Mouse (Mus musculus) lung, adult 2 months (tissue): ENCODE results near the gene Dennd5b. TPM values are rescaled to one million over a fixed set of nuclear protein-coding genes. Genes with fewer than 3 reads are reported as not detected.

ENCODE experiments used
- DNase-seq: peaks from one replicate; pipeline ENCODE4 v3.0.0; 2022
- H3K4me1 ChIP-seq: fragments of 200-500 bp; 2 replicates; pipeline ENCODE4 v1.6.1; 2011; ENCODE audit warnings: low read length; ENCODE audit not compliant: control insufficient read depth, insufficient read depth
- H3K4me3 ChIP-seq: fragments of 200-500 bp; replicated peaks from 2 replicates; pipeline ENCODE3; 2011; ENCODE audit warnings: low read depth, mild to moderate bottlenecking, control low read depth, low read length; ENCODE audit errors: extremely low read depth
- CTCF ChIP-seq: fragments of 200-500 bp; IDR thresholded peaks from 2 replicates; pipeline ENCODE4 v1.5.1; 2011; ENCODE audit warnings: mild to moderate bottlenecking, low read length, control low read depth; ENCODE audit not compliant: insufficient read depth
- POLR2A ChIP-seq: fragments of 200-500 bp; IDR thresholded peaks from 2 replicates; pipeline ENCODE4 v1.6.1; 2011; ENCODE audit warnings: low read depth, mild to moderate bottlenecking, control low read depth, low read length, borderline replicate concordance; ENCODE audit errors: extremely low read depth
- WGBS: fragments of 180-500 bp; shearing (Covaris S2); methylation state at CpG from one replicate; pipeline ENCODE4 v1.1.7; 2018; 5-methylcytosine and 5-hydroxymethylcytosine counted together
- polyA plus RNA-seq: library from polyadenylated mRNA; depleted of rRNA; stranded (reverse); fragments of >200 nt; gene quantifications from 2 replicates; pipeline ENCODE4 v1.2.3, GENCODE M21; 2012

Dennd5b gene
- polyA plus RNA-seq, 1 experiment = 4.8 TPM

- Histone ChIP-seq H3K4me3 (no peak overlapping the region), H3K4me1 (no peaks in the 10 kb centered on the region)
- WGBS = 85% methylated on average over 4 of the region's 4 CpGs
- DNase-seq = no peak
- TF ChIP-seq CTCF = no peak
- no peak for TF ChIP-seq POLR2A
These were observed 115.5 kb downstream of the Dennd5b start for GRCm38 (mm10) chr6:148986003-148986402.

- H3K4me3 ChIP-seq = no peak overlapping the region
- DNase-seq = no peak
- TF ChIP-seq CTCF (no peak), POLR2A (no peak)
- no peaks in the 10 kb centered on the region for H3K4me1 ChIP-seq
- 53% methylated on average over 3 of the region's 3 CpGs for WGBS
These were observed 121.0 kb downstream of the Dennd5b start for GRCm38 (mm10) chr6:148980495-148980894.

- WGBS = 94% methylated on average over 3 of the region's 3 CpGs
These were observed 126.4 kb downstream of the Dennd5b start for GRCm38 (mm10) chr6:148975096-148975495.

GRCm38 (mm10) chr6:148972891-148973290 lies 128.6 kb downstream of the Dennd5b start:
- H3K4me1 ChIP-seq = no peaks in the 10 kb centered on the region; the same call in 1 of the 2 replicates
- TF ChIP-seq CTCF (no peak), POLR2A (no peak)
- DNase-seq = no peak
- 83% methylated on average over 2 of the region's 2 CpGs for WGBS
- H3K4me3 ChIP-seq = no peak overlapping the region

More at GRCm38 (mm10) chr6:148975096-148975495, 126.4 kb downstream of the Dennd5b start:
- Histone ChIP-seq H3K4me1 (no peaks in the 10 kb centered on the region; the same call in 1 of the 2 replicates), H3K4me3 (no peak overlapping the region)
- DNase-seq = no peak
- TF ChIP-seq CTCF (no peak), POLR2A (no peak)

GRCm38 (mm10) chr6:148972059-148972848 lies 129.2 kb downstream of the Dennd5b start:
- 49% methylated on average over 9 of the region's 9 CpGs for WGBS
- Histone ChIP-seq H3K4me1 (no peaks in the 10 kb centered on the region; the same call in 1 of the 2 replicates), H3K4me3 (no peak overlapping the region)
- TF ChIP-seq CTCF (no peak), POLR2A (no peak)
- no peak for DNase-seq

GRCm38 (mm10) chr6:148971385-148971940 lies 130.0 kb downstream of the Dennd5b start:
- TF ChIP-seq CTCF (no peak), POLR2A (no peak)
- no peak overlapping the region for H3K4me3 ChIP-seq
- no peak for DNase-seq
- H3K4me1 ChIP-seq = no peaks in the 10 kb centered on the region; the same call in 1 of the 2 replicates
- 37% methylated on average over 9 of the region's 9 CpGs for WGBS

- no peak for DNase-seq
- TF ChIP-seq CTCF = no peak
- TF ChIP-seq POLR2A = no peak
These were observed 140.2 kb downstream of the Dennd5b start for GRCm38 (mm10) chr6:148961285-148961684.

GRCm38 (mm10) chr6:148959540-148960238 lies 141.8 kb downstream of the Dennd5b start:
- 59% methylated on average over 4 of the region's 4 CpGs for WGBS
- no peaks in the 10 kb centered on the region; the same call in 1 of the 2 replicates for H3K4me1 ChIP-seq
- no peak for TF ChIP-seq POLR2A
- TF ChIP-seq CTCF = no peak
- DNase-seq = no peak
- no peak overlapping the region for H3K4me3 ChIP-seq

More at GRCm38 (mm10) chr6:148961285-148961684, 140.2 kb downstream of the Dennd5b start:
- no peak overlapping the region for H3K4me3 ChIP-seq
- H3K4me1 ChIP-seq = no peaks in the 10 kb centered on the region; the same call in 1 of the 2 replicates
- 23% methylated on average over 1 of the region's 1 CpGs for WGBS

GRCm38 (mm10) chr6:148958712-148959111 lies 142.8 kb downstream of the Dennd5b start:
- 81% methylated on average over 1 of the region's 1 CpGs for WGBS
- DNase-seq = no peak
- H3K4me1 ChIP-seq = no peaks in the 10 kb centered on the region; the same call in 1 of the 2 replicates
- TF ChIP-seq CTCF (no peak), POLR2A (no peak)
- no peak overlapping the region for H3K4me3 ChIP-seq
